Mouse (Mus musculus): ENCODE measurements around the gene Gm10392.
"Not testable (repeated sequence)": the region's sequence is repeated elsewhere in the genome, so short reads cannot be mapped to it uniquely, and the experiment has no call there.

Gene Gm10392

DNA sequence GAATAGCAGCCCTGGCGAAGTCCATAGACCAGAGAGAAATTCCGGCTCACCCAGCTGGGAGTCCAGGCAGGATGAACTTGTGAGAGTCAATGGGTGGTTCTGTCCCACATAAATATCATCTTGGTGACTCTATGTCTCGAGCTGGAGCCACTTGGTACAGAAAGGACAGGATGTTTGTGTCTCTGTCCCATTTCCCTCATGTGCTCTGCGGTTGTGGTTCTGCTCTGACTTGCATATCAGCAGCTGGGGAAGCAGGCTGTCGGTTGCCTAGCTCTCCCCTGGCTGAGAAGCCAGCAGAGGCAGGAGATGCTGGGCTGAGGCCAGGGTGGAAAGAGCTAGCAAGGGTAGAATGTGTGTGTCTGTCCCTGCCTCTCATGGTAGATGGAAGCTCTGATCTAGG is at the start of gene Gm10392:
Gene Gm10392, minus strand, starts transcription at position 156 of the 400 bp plus-strand sequence.
- DNase-seq (ENCODE audit: low spot score in 2 of 2): peak; percentile 79 to 82

DNA sequence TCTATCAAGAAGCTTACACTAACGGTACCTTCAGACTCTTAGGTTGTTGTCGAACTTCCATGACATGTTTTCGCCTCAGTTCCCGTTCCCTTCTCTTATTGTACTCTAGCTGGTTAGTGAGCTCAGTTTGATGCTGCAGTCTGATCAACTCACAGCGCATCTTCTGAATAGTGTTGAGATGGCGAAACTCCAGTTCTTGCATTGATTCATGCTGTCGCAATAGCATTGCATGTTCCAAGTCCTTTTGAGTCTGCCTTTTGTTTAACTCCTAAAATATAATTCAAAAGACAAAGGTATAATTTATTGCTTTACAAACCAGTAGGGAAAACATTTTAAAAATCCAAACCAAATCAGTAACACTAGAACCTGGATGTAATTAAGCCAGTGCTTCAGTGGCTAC is 26.3 kb upstream of the Gm10392 start:
- no peak for DNase-seq (ENCODE audit: low spot score in 2 of 2)

DNA sequence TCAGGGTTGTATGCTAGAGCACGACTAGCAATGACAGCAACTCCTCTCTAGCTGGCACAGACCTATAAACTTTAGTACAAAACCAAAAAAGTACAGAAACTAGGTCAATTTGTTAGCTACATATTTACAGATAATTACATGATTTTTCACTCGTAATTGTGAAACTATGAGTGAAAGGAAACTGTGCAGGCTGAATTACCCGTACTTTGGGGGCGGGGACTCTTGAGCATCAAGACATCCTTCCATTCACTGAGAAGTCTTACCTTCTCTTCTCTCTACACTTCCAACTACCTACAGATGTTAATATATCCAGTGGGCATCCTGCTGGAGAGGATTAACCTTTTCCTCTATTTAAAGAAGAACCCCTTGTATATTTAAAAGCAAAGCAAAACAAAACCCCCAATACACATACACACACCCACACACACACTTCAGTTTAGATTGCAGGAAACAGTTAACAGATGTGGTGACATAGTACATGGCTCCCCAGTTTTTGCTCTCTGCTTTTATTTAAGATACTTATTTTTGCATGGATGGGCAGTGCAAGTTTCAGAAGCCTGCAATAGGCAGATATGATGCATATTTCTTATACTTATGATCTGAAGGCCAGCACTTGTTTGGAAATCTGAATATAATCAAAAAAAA is 13.3 kb upstream of the Gm10392 start:
- no peak for DNase-seq (ENCODE audit: low spot score in 2 of 2)

DNA sequence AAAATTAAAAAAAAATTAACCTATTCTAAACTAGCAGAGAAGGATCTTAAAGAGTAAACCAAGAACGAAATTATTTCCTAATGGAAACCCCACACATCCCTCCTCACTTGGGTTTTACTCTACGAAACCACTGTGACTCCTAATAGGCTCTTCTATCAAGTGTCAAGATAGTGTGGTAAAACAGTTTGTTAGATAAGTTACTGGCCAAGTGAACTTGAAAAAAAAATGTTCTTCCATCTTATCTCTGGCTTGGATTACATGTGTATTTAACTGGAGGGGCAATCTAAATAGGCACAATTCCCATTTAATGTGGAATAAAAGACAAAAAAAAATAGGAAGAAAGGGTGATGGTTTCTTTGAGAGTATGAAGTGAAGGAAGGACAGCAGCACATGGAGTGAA is 11.9 kb upstream of the Gm10392 start:
- no peak for DNase-seq (ENCODE audit: low spot score in 2 of 2)

DNA sequence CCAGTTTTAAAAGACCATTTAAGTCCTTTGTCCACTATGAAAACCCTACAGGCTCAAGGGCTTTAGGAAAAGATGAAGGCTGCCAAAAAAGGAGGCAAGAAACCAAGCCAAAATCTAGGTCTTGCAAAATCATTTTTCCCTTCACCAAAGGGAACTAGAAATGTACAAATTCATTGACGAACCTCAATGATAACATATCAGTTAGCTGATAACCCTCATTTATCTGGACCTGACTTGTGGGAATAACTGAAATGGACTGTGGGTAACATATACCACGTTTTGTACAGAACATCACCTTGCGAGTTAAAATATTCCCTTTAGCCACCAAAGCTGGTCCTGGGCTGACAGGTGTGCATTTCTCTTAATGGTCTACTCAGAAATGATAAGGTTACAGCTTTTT is 10.6 kb upstream of the Gm10392 start:
- DNase-seq (ENCODE audit: low spot score in 2 of 2): no peak

DNA sequence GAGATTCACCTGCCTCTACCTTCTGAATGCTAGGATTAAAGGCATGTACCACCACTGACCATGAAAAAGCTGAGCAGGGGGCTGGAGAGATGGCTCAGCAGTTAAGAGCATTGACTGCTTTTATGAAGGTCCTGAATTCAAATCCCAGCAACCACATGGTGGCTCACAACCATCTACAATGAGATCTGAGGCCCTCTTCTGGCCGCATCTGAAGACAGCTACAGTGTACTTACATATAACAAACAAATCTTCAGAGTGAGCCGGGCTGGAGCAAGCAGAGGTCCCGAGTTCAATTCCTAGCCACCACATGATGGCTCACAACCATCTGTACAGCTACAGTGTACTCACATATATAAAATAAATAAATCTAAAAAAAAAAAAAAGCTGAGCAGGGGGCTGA is 9.4 kb upstream of the Gm10392 start:
- DNase-seq (ENCODE audit: low spot score in 2 of 2): not testable (repeated sequence)

DNA sequence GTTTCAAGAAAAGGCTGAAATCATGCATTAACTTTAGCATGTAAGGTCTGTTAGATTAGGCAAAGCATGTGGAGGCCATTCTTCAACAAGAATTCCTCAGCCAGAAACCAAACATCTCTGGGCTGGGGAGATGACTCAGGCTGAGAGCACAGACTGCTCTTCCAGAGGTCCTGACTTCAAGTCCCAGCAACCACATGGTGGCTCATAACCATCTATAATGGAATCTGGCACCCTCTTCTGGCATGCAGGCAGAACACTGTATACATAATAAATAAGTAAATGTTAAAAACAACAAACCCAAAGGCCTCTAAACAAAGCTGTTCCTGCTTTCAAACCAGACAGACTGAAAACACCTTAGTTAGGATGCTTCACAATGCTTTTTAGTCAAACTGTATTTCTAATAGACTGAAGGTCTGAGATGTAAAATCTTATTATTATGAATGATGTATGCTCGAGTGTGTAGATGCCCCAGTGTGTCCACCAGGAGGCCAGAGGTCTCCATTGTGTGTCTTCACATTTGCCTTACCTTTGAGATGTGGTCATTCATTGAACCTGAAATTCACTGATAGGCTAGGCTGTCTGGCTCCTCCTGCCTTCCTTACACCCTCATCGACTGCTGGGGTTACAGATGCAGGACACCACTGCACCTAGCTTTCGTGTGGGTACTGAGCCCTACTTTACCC is 6.9 kb upstream of the Gm10392 start:
- no peak for DNase-seq (ENCODE audit: low spot score in 2 of 2)

DNA sequence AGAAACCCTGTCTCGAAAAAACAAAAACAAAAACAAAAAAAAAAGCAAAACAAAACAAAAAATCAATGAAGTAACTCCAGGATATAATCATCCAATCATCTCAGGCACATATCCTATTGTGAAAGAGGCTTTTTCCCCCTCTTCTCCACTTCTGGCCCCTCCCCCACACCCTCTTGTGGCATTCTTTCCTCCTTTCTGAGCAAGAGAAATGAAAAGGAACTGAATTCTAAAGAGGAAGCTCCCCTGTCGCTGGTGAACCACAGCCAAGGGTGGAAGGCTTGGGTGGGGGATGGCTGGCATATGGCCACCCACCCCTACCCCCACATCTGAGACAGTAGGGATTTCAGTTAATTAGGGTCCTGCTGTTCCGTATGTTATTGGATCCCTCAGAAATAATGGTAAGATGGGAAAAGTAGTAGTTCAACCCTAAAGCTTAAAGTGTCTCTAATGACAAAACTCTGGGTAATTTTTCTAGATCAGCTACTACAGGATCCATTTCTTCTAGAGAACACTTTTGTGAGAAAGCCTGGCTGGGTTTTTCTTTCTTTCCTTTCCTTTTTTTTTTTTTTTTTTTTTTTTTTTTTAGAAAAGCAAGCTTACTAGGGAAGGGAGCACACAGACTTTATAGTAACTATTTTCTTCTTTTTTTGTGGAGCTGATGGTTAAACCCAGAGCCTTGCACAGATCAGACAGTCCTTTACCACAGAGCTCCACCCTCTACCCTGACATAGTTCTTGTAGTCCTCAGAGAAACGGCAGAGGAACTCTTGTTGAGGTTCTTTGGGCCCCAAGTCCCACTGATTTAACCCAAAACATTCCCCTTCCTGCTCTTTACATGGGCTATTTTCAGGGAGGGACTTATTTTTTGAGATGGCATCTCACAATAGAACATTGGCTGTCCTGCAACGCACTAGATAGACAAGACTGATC is 1.9 kb upstream of the Gm10392 start:
- peak; percentile 58 to 61 for DNase-seq (ENCODE audit: low spot score in 2 of 2)

DNA sequence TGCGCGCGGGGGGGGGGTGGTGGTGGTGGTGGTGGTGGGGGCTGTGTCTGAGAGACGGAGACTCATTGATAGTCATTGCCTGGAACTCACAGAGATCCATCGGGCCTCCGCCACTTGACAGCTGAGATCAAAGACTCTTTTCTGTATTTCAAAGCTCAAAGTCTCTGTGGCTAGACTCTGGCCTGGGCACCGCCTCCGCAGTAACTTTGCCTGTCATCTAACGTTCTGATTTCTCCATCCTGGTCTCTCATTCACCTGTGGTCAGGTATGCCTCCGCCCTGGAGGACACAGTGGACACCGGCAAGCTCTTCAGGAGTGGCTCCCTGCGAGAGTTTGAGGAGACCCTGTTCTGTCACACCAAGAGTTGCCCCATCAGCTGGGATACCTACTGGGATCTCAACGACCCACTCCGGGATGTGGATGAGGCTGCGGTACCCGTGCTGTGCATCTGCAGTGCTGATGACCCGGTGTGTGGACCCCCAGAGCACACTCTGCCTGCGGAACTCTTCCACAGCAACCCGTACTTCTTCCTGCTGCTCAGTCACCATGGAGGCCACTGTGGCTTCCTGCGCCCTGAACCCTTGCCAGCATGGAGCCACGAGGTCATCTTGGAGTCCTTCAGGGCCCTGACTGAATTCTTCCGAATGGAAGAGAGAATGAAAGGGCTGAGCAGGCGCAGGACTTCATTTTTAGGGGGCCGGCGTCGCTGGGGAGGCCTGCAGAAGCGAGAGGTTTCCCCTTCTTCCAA is 773 bp downstream of the Gm10392 start:
- peak in 1 of 2 experiments; percentile 45 for DNase-seq (ENCODE audit: low spot score in 2 of 2)

DNA sequence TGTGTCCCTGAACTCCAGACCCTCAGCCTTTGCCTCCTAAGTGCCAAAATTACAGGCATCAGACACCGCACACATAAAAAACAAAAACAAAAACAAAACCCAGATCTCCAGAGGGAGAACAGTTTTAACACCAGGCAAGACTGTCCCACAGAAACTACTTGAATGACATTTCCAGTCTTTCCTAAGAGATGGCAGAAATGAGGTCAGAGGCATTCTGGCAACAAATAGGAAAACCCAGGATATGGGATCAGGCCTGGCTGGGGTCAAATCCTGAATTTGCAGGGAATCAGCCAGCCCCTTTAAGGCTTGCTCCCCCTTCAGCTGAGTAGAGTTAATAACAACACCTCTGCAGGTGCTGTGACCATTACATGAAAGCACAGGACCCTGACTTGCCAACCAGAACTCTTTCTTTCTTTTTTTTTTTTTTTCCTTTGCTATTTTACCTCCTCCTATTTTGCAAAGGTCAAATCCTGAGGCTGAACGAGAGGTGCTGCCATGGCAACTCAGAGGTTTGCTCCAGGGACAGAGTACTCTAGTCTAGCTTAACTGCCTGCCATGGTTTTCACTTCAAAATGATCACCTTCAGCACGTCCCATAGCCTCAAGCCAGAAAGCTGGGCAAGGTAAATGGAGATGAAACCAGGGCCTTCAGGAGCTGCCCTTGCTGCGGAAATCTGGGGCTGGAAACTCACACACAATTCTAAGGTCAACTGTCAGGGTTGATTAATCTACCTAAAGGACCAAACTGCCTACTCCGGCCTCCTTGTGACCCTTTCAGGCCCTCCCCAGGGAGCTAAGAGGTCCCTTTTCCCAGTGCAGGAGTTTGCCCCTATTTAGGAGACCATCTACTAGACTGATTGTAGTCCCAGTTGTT is 2.2 kb downstream of the Gm10392 start:
- DNase-seq (ENCODE audit: low spot score in 2 of 2): no peak

DNA sequence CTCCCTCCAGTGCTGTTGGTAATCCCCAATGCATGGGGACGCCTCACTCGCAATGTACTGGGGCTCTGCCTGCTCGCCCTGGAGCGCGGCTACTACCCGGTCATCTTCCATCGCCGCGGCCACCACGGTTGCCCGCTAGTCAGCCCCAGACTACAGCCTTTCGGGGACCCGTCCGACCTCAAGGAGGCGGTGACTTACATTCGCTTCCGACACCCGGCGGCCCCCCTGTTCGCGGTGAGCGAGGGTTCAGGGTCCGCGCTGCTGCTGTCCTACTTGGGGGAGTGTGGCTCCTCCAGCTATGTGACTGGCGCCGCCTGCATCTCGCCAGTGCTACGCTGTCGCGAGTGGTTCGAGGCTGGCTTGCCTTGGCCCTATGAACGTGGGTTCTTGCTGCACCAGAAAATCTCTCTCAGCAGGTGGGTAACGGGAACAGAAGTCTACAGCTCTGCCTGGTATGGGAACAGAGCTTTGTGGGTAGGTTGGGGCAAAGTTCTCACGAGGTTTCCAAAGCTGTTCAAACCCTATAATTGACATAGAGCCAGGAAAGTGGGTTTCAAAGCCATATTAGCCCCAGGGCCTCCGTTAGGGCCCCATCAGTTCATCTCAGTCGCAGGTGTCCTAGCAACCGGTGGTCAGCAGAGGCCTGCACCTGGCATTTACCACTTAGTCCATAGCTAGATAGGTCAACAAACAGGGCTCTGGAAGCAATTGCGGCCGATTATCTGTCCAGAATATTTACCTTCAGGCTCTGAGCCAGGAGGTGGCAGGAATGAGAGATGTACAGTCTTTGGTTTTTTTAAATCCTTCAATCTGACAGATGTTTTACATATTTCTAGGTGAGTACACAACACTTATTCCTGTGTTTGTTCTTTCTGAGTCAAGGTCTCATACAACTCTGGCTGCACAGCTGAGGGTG is 3.1 kb downstream of the Gm10392 start, which contains the start of gene Trp53i13:
Gene Trp53i13, minus strand, starts transcription at position 344 of the 916 bp plus-strand sequence.
- peak in 1 of 2 experiments; percentile 45 for DNase-seq (ENCODE audit: low spot score in 2 of 2)

DNA sequence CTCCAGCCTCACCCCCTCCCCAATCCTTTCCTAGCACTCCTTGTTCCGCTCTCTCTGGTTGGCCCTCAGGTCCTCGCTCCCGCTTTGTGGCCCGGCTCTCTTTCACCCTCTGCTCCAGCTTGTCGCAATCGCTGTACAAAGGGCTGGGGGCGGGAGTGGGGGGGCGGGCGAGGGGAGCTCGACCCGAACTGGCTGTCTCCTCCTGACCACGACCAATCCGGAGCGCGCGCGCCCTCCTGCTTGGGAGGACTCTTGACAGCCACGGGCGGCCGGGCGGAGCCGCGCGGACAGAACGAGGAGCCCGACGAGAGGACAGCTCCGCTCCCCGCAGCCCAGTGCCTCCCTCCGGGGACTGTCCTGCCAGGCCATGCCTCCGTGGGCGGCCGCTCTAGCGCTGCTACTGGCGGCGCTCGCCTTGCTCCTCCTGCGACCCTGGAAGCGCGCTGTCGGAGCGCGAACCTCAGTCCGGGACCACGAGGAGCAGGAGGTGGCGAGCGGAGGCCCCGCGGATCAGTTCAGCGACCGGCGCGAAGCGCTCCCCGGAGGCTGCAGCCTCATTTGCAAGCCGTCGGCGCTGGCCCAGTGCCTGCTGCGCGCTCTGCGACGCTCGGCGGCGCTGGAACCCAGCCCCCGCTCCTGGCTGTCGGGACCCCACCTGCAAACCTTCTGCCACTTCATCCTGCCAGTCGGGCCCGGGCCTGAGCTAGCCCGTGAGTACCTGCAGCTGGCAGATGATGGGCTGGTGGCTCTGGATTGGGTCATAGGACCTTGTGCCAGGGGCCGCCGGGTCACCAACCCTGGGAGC is 4.0 kb downstream of the Gm10392 start, which contains the start of gene Abhd15:
Gene Abhd15, plus strand, starts transcription at position 290 of the 805 bp plus-strand sequence.
- DNase-seq (ENCODE audit: low spot score in 2 of 2): peak; percentile 56 to 71

DNA sequence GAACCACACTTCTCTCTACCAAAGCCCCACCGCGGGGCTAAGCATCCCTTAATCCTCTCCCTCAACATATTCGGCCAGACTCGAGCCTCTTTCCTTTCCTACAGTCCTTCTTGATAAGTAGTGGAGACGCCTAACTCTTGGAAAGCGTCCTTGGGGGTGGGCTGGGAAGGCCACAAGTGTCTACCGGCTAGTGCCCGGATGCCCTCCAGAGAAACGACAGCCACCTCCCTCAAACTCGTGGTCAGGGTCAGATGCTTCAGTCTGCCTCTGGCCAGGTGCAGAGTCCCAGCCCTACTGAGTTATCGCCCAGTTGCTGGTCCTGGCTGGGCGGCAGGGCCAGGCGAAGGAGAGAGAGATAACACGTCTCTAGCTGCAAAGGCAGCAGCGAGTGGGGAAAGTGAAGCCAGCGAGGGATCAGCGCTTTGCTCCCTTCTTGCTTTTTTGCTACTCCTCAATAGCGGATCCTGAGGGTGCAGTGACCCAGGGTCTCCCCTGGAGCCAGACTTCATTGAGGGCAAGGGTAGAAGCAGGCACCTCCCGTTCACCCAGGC is 4.6 kb downstream of the Gm10392 start:
- no peak for DNase-seq (ENCODE audit: low spot score in 2 of 2)

DNA sequence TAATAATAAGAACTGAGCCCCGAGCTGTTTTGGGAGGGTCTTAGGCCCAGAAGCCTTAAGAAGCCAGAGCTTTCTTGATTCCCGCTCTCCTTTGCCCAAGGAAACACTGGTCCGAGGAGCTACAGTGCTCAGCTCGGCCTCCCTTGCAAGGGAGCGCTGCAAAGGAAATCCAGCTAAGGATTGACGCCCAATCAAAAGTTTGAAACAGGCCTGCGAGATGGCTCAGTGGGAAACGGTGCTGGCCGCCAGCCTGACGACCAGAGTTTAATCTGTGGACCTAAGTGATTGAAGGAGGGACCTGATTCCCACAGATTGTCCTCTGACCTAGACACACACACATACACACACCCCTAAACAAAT is 5.2 kb downstream of the Gm10392 start:
- no peak for DNase-seq (ENCODE audit: low spot score in 2 of 2)

DNA sequence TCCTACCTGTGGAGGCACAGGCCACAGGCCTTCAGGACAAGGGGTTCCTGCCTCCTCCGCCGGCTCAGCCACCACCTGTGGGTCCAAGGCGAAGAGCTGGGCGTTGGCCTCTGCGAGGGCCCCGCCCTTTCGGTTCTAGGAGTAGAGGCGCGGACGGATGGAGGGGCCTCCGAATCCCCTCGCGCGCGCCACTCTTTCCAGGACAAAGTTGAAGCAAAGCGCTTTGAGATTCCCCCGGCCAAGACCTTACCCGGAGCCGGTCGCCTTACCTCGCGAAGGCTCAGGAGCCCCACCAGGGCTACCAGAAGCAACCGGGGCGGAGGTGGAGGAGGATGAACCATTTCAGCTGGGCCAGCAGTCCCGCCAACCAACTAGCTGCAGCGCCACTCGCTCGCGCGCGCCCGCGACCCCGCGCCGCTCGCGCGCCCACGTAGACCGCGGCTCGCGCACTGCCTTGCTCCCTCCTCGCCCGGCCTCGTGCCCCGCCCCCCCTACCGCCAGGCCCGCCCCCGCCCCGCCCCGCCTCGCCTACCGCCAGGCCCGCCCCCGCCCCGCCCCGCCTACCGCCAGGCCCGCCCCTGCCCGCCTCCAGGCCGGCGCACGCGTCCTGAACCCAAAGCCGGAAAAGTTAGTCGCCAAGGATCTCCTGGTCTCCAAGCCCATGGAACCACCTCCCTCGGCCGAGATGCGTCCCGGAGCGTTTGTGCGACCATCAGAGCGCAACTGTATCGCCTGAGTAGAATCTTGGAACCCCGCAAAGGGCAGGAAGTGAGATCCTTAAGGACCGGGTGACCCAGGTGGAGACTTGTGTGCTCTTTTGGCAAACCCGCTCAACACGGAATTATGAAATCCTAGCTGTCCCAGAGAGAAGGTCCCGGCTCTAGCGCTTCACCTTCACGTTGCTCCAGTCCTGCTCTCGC is 5.8 kb downstream of the Gm10392 start:
- peak; percentile 82 to 90 for DNase-seq (ENCODE audit: low spot score in 2 of 2)

DNA sequence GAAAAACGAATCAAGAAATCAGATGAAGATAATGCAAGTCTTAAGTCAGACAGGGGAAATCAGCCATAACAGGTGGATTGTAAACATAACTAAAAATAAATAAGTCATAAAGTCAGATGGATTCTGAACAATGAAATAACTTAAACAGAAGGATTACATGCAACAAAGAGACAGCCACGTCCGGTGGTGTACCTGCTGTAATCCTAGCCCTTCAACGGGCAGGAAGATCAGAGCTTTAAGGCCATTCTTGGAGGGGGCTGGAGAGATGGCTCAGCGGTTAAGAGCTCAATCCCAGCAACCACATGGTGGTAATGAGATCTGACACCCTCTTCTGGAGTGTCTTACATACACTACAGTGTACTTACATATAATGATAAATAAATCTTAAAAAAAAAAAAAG is 7.7 kb downstream of the Gm10392 start:
- no peak for DNase-seq (ENCODE audit: low spot score in 2 of 2)
